Mouse (Mus musculus) urinary bladder, postnatal 10 days (tissue): ENCODE data around the gene Olfr1502.
"Not testable (repeated sequence)": the region's sequence is repeated elsewhere in the genome, so short reads cannot be mapped to it uniquely, and the experiment has no call there.

Experiments used
- DNase-seq: peaks from one replicate; pipeline ENCODE4 v3.0.0; 2022; ENCODE audit warnings: low spot score

Olfr1502 gene

DNA sequence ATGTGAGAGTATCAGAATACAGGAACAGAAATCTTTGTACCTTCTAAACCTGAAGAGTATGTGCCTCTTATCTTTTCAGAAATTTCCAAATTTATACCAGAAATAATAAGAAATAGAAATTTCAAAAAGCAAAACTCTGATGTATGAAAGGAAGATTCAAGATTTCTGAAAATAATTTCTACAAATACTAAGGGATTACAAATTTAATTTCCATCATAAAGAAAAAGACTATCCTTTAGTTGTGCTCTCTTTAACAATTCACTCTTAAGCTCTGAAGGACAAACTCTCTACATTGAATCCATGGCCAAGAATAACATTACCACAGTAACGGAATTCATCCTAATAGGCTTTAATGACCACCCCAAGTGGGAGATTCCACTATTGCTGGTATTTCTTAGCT lies at the start of gene Olfr1502:
Gene Olfr1502 (plus strand): TSS at position 301 of the 400 bp plus-strand sequence.
- no peak for DNase-seq

DNA sequence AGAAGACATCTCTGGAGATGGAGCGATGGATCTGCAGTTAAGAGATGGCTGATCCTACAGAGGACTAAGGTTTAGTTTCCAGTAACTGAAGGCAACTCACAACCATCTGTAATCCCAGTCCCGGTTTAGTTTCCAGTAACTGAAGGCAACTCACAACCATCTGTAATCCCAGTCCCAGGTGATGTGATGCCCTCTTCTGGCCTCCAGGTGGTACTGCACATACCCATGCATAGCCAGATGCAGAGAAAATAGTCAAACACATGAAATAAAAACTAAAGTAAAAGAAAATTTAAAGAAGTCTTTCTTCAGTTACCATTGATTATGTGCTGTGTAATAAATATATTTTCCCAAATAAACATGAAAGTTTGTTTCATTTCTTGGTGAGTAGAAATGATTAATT lies 48.8 kb upstream of the Olfr1502 start:
- DNase-seq: no peak

DNA sequence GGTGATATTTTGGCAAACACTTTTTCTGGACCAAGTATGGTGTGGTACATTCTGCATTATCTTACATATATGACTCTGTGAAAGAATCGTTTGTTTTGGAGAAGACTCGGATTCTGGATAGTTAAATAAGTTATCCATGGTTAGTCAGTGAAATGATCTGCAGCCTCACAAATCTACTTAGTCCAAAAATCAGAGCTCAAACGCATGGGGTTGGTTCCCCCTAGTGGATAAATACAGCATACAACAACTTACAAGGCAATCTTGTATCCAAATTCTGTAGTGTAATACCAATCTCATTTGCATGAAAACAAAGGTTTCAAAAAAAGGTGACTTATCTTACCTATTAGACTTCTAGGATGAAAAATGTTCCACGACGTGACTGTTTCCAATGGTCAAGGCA lies 42.8 kb upstream of the Olfr1502 start:
- DNase-seq: no peak

GRCm38 (mm10) chr19:13819347-13819746 lies 42.2 kb upstream of the Olfr1502 start, which contains the start of gene Olfr1499:
Olfr1499 (minus strand) TSS chr19:13819447.
- DNase-seq: no peak

GRCm38 (mm10) chr19:13820847-13821246 lies 40.7 kb upstream of the Olfr1502 start:
- DNase-seq: no peak

DNA sequence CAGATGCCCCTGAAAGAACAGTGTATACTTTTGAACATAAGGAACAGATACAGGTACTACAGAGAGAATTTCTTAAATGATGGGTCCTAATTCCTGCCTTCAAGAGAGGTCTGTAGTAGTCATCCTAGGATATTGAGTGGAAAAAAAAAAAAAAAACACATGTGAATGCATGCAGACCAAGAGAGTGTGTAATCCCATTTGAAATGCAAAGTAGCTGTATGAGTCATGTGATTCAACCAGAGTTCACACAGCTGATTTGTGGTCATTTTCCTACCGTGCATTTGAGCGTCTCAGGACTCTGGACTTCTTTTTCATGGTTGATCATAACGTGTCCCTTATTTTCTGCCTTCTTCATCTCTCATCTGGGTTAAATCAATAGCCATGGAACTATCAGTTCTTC lies 33.1 kb upstream of the Olfr1502 start:
- no peak for DNase-seq

- DNase-seq: no peak
These were observed 31.2 kb upstream of the Olfr1502 start, which contains the start of gene Olfr1500 for GRCm38 (mm10) chr19:13830388-13830787. Olfr1500 (minus strand) TSS chr19:13830488.

DNA sequence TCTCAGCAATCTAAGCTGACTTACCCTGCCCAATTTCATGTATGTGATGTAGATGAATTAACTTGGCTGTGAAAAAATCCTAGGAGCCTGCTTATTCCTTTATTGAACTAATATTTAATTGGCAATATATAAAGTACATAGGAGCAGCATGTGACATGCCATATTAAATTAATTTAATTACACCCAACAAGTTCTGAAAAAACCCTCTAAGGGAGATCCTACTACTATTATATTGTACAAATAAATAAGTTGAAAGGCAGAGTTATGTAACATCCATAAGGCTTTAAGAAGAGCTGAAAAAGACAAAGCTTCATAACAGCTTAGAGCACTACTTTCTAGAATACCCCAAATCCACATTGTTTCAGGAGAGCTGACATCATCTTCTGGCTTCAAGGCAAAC lies 11.0 kb upstream of the Olfr1502 start, which contains the start of gene Olfr1501:
Gene Olfr1501 (minus strand): TSS at position 101 of the 400 bp plus-strand sequence.
- DNase-seq: not testable (repeated sequence)

GRCm38 (mm10) chr19:13897828-13898227 lies 36.2 kb downstream of the Olfr1502 start, which contains the start of gene Olfr1504:
Olfr1504 (minus strand) TSS chr19:13897928.
- no peak for DNase-seq
